ENCODE assay signal across 27 mouse cellular contexts in genomic region chr1:57666179-57666693, GRCm38 (mm10).
DNase-seq lines count a peak whose midpoint lies in the region; ATAC-seq and TF ChIP-seq lines count a peak whose summit lies in the region.
"Had no signal": no experiment of that assay in that cellular context is flagged by ENCODE, and none has a peak within 500 bp of the region (broad histone marks: within the 10 kb centered on the region; RNA-seq: fewer than 3 reads in every experiment).

No protein-coding gene starts in this region.

- DNase-seq in forebrain, embryonic 14.5 days (ENCODE audit: low spot score), result peak; percentile 28
- DNase-seq in heart, adult 8-10 months (ENCODE audit: low spot score), result no peak
- DNase-seq in midbrain, postnatal 0 days (ENCODE audit: low spot score), result no peak
- no peak for DNase-seq in midbrain, embryonic 14.5 days
- DNase-seq in layer of hippocampus, adult 18-20 months (ENCODE audit: low spot score in 2 of 2), result no peak
- DNase-seq: adrenal gland, postnatal 10 days; adrenal gland, postnatal 36 days; B cell, adult 2 months; cerebellum, adult 11 months; cerebellum, adult 2 months; cerebellum, adult 9-11 months; cerebellum, postnatal 25 days; gastrocnemius, postnatal 10 days; gastrocnemius, postnatal 36 days; heart, adult 2 months; heart, postnatal 14 days had no signal

- TF ChIP-seq CTCF in midbrain, postnatal 0 days (IDR thresholded peaks at IDR 0.05), result no peak

- no peaks in the 10 kb centered on the region for H3K4me1 ChIP-seq in forebrain, embryonic 14.5 days (ENCODE audit: control insufficient read depth, insufficient read depth, low read length)
- peaks cover 6% of the 10 kb centered on the region; the same call in 1 of the 2 replicates for H3K4me1 ChIP-seq in forebrain, embryonic 12.5 days
- peaks cover 2 to 8% of the 10 kb centered on the region in 2 experiments for H3K4me1 ChIP-seq in heart, embryonic 14.5 days (ENCODE audit: control insufficient read depth in 2 of 2, insufficient read depth in 2 of 2, low read length in 2 of 2)
- no peaks in the 10 kb centered on the region for H3K4me1 ChIP-seq in midbrain, postnatal 0 days (ENCODE audit: insufficient read depth, low read length)
- no peaks in the 10 kb centered on the region for H3K4me1 ChIP-seq in midbrain, embryonic 14.5 days (ENCODE audit: control insufficient read depth, insufficient read depth, low read length)
- H3K4me1 ChIP-seq: embryonic facial prominence, embryonic 12.5 days; embryonic facial prominence, embryonic 15.5 days; hindbrain, embryonic 12.5 days; hindbrain, embryonic 15.5 days had no signal

- H3K36me3 ChIP-seq in forebrain, embryonic 14.5 days (ENCODE audit: control insufficient read depth, insufficient read depth, low read length), result no peaks in the 10 kb centered on the region
- H3K36me3 ChIP-seq in forebrain, embryonic 12.5 days (replicated peaks), result no peaks in the 10 kb centered on the region
- no peaks in the 10 kb centered on the region for H3K36me3 ChIP-seq in heart, embryonic 14.5 days (ENCODE audit: control insufficient read depth, insufficient read depth, low read length)
- H3K36me3 ChIP-seq in midbrain, postnatal 0 days (ENCODE audit: insufficient read depth, low read length), result no peaks in the 10 kb centered on the region
- no peaks in the 10 kb centered on the region for H3K36me3 ChIP-seq in midbrain, embryonic 14.5 days (ENCODE audit: control insufficient read depth, insufficient read depth, low read length)
- H3K36me3 ChIP-seq: embryonic facial prominence, embryonic 12.5 days; embryonic facial prominence, embryonic 15.5 days; G1E; hindbrain, embryonic 12.5 days; hindbrain, embryonic 15.5 days had no signal

- H3K9ac ChIP-seq in forebrain, embryonic 14.5 days (ENCODE audit: low read length), result no peak overlapping the region
- no peak overlapping the region for H3K9ac ChIP-seq in forebrain, embryonic 12.5 days
- H3K9ac ChIP-seq in heart, embryonic 14.5 days (ENCODE audit: low read length), result peak overlapping the region; percentile 11; the same call in 1 of the 2 replicates
- H3K9ac ChIP-seq in midbrain, postnatal 0 days (replicated peaks; ENCODE audit: low read length, poor library complexity, severe bottlenecking), result no peak overlapping the region
- H3K9ac ChIP-seq in midbrain, embryonic 14.5 days (replicated peaks; ENCODE audit: low read length), result no peak overlapping the region
- H3K9ac ChIP-seq: embryonic facial prominence, embryonic 12.5 days; embryonic facial prominence, embryonic 15.5 days; hindbrain, embryonic 12.5 days; hindbrain, embryonic 15.5 days had no signal

- no peaks in the 10 kb centered on the region for H3K27me3 ChIP-seq in forebrain, embryonic 14.5 days (replicated peaks; ENCODE audit: control insufficient read depth, insufficient read depth, low read length)
- no peaks in the 10 kb centered on the region for H3K27me3 ChIP-seq in forebrain, embryonic 12.5 days
- H3K27me3 ChIP-seq in heart, embryonic 14.5 days (ENCODE audit: control insufficient read depth, insufficient read depth, low read length), result no peaks in the 10 kb centered on the region
- H3K27me3 ChIP-seq in midbrain, postnatal 0 days (ENCODE audit: insufficient read depth, low read length), result no peaks in the 10 kb centered on the region
- no peaks in the 10 kb centered on the region for H3K27me3 ChIP-seq in midbrain, embryonic 14.5 days (ENCODE audit: control insufficient read depth, insufficient read depth, low read length)
- H3K27me3 ChIP-seq: CH12.LX; embryonic facial prominence, embryonic 12.5 days; embryonic facial prominence, embryonic 15.5 days; hindbrain, embryonic 12.5 days; hindbrain, embryonic 15.5 days; Patski had no signal

- no peak overlapping the region for H3K27ac ChIP-seq in forebrain, embryonic 14.5 days (ENCODE audit: low read depth, low read length)
- H3K27ac ChIP-seq in forebrain, embryonic 12.5 days, result no peak overlapping the region
- no peak overlapping the region for H3K27ac ChIP-seq in heart, embryonic 14.5 days (replicated peaks in 1 of 2; ENCODE audit: control insufficient read depth in 1 of 2, insufficient read depth in 1 of 2, low read depth in 2 of 2, low read length in 2 of 2)
- H3K27ac ChIP-seq in midbrain, postnatal 0 days (ENCODE audit: low read depth, low read length), result 0 out of 2 replicates have a peak overlapping the region, but pooled peaks have one; percentile 6
- H3K27ac ChIP-seq in midbrain, embryonic 14.5 days (replicated peaks; ENCODE audit: low read depth, low read length), result no peak overlapping the region
- H3K27ac ChIP-seq: embryonic facial prominence, embryonic 12.5 days; embryonic facial prominence, embryonic 15.5 days; heart, adult 2 months; hindbrain, embryonic 12.5 days; hindbrain, embryonic 15.5 days had no signal

- H3K4me2 ChIP-seq in forebrain, embryonic 14.5 days (ENCODE audit: low read length), result no peak overlapping the region
- no peak overlapping the region for H3K4me2 ChIP-seq in forebrain, embryonic 12.5 days
- H3K4me2 ChIP-seq in heart, embryonic 14.5 days (ENCODE audit: low read length), result no peak overlapping the region
- H3K4me2 ChIP-seq in midbrain, postnatal 0 days (ENCODE audit: low read depth, low read length, poor library complexity, severe bottlenecking), result no peak overlapping the region
- no peak overlapping the region for H3K4me2 ChIP-seq in midbrain, embryonic 14.5 days (ENCODE audit: low read length)
- H3K4me2 ChIP-seq: embryonic facial prominence, embryonic 12.5 days; embryonic facial prominence, embryonic 15.5 days; heart, embryonic 11.5 days; hindbrain, embryonic 12.5 days; hindbrain, embryonic 15.5 days had no signal

- H3K4me3 ChIP-seq in forebrain, embryonic 14.5 days (ENCODE audit: low read depth, low read length), result no peak overlapping the region
- H3K4me3 ChIP-seq in forebrain, embryonic 12.5 days (replicated peaks), result no peak overlapping the region
- no peak overlapping the region for H3K4me3 ChIP-seq in heart, embryonic 14.5 days (ENCODE audit: control insufficient read depth in 1 of 2, insufficient read depth in 1 of 2, low read depth in 1 of 2, low read length in 2 of 2)
- no peak overlapping the region for H3K4me3 ChIP-seq in midbrain, postnatal 0 days (ENCODE audit: low read depth, low read length)
- H3K4me3 ChIP-seq in midbrain, embryonic 14.5 days (replicated peaks; ENCODE audit: low read depth, low read length), result no peak overlapping the region
- H3K4me3 ChIP-seq: embryonic facial prominence, embryonic 12.5 days; embryonic facial prominence, embryonic 15.5 days; heart, adult 2 months; hindbrain, embryonic 12.5 days; hindbrain, embryonic 15.5 days had no signal

- ATAC-seq in forebrain, embryonic 14.5 days, result peak; percentile 52
- no peak for ATAC-seq in forebrain, embryonic 12.5 days (ENCODE audit: low FRiP score)
- no peak for ATAC-seq in heart, embryonic 14.5 days (ENCODE audit: insufficient number of reproducible peaks, insufficient read depth, low FRiP score, low read depth)
- ATAC-seq in midbrain, postnatal 0 days (ENCODE audit: low FRiP score), result no peak
- no peak for ATAC-seq in midbrain, embryonic 14.5 days (ENCODE audit: low FRiP score, low TSS enrichment)
- ATAC-seq: intestine, postnatal 0 days; Patski had no signal

- 74% methylated on average over 6 of the region's 6 CpGs for WGBS in forebrain, embryonic 14.5 days
- 72% methylated on average over 6 of the region's 6 CpGs for WGBS in forebrain, embryonic 12.5 days
- 34% methylated on average over 6 of the region's 6 CpGs for WGBS in heart, embryonic 14.5 days
- 63% methylated on average over 6 of the region's 6 CpGs for WGBS in midbrain, postnatal 0 days
- 74% methylated on average over 6 of the region's 6 CpGs for WGBS in midbrain, embryonic 14.5 days

- no peaks in the 10 kb centered on the region for H3K9me3 ChIP-seq in forebrain, embryonic 14.5 days (replicated peaks; ENCODE audit: control insufficient read depth, low read length)
- H3K9me3 ChIP-seq in forebrain, embryonic 12.5 days, result no peaks in the 10 kb centered on the region
- 0 out of 2 replicates have a peak, but pooled peaks cover 5% of the 10 kb centered on the region for H3K9me3 ChIP-seq in heart, embryonic 14.5 days (ENCODE audit: control insufficient read depth, low read length)
- no peaks in the 10 kb centered on the region for H3K9me3 ChIP-seq in midbrain, postnatal 0 days (ENCODE audit: low read length)
- no peaks in the 10 kb centered on the region for H3K9me3 ChIP-seq in midbrain, embryonic 14.5 days (ENCODE audit: control insufficient read depth, low read length)
- H3K9me3 ChIP-seq: embryonic facial prominence, embryonic 12.5 days; embryonic facial prominence, embryonic 15.5 days; G1E; hindbrain, embryonic 12.5 days; hindbrain, embryonic 15.5 days had no signal
